Mouse (Mus musculus): ENCODE measurements around the gene Mpzl1.

- TF ChIP-seq CTCF (IDR thresholded peaks at IDR 0.05; ENCODE audit: insufficient read depth, low read length): no peak
- TF ChIP-seq POLR2A (IDR thresholded peaks at IDR 0.05; ENCODE audit: borderline replicate concordance, extremely low read depth, low read depth, low read length): no peak
Observed at GRCm38 (mm10) chr1:165676993-165677392, 42.7 kb upstream of the Mpzl1 start.

All from lung, adult 2 months (tissue).